ENCODE assay signal across 8 mouse cellular contexts in the genomic region with DNA sequence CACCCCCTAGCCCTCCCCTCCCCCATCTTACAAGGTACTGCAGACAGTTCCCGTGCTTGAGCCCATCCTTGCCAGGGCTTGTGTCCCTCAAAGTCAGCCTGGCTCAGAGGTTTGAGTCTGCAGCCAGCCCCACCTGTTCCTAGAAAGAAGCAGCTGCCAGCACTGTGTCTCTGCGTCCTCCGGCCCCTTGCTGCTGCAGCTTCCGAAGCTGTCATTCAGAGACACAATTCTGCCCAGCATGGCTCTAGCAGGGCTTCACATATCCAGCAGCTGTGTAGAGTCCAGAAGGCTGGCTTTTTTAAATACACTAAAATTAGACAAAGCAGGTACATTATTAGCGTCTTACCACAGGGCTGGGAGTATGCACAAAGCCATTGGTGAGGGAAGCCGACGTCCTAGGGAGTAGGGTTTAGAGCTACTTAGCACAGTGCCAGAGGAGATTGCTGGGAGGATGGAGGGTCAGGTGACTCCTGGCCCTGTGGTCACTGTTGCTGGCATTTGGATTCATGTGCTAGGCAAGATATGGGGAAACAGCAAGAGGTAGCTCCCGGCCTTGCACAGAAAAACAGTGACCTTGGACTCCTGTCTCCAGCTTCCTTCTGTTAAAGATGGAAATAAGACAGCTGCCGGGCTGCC.
DNase-seq lines count a peak whose midpoint lies in the region; ATAC-seq lines count a peak whose summit lies in the region.

No protein-coding gene starts in this region.

- ATAC-seq in embryonic facial prominence, embryonic 14.5 days (ENCODE audit: low read depth), result peak; percentile 80
- peak; percentile 66 for ATAC-seq in midbrain, embryonic 12.5 days (ENCODE audit: low FRiP score, low read depth)

- DNase-seq in embryo, embryonic 10 days (ENCODE audit: low spot score), result peak; percentile 41
- no peak for DNase-seq in embryo, embryonic 10.5 days (ENCODE audit: low spot score)
- DNase-seq in embryonic facial prominence, embryonic 14.5 days (ENCODE audit: low spot score), result peak; percentile 73
- peak; percentile 15 to 21 for DNase-seq in heart, postnatal 36 days
- DNase-seq in spleen, postnatal 14 days (ENCODE audit: low spot score in 2 of 2), result no peak
- DNase-seq in right cerebral cortex, adult 18-20 months, result no peak
- no peak for DNase-seq in frontal cortex, adult 2 months (ENCODE audit: extremely low spot score in 1 of 2, low spot score in 1 of 2)

- H3K27ac ChIP-seq in embryonic facial prominence, embryonic 14.5 days (replicated peaks; ENCODE audit: low read depth, low read length), result no peak overlapping the region
- peak overlapping the region; percentile 40 for H3K27ac ChIP-seq in midbrain, embryonic 12.5 days (replicated peaks)

- intact Hi-C loops in heart, postnatal 36 days (cut with DNase I), result no loop called here

- H3K9me3 ChIP-seq in embryonic facial prominence, embryonic 14.5 days (ENCODE audit: control insufficient read depth, low read length), result no peaks in the 10 kb centered on the region
- H3K9me3 ChIP-seq in midbrain, embryonic 12.5 days, result no peaks in the 10 kb centered on the region

- no peak overlapping the region for H3K9ac ChIP-seq in embryonic facial prominence, embryonic 14.5 days (ENCODE audit: low read depth, low read length)
- H3K9ac ChIP-seq in midbrain, embryonic 12.5 days (replicated peaks), result no peak overlapping the region

- no peak overlapping the region for H3K4me3 ChIP-seq in embryonic facial prominence, embryonic 14.5 days (ENCODE audit: low read depth, low read length)
- no peak overlapping the region for H3K4me3 ChIP-seq in midbrain, embryonic 12.5 days

- H3K4me2 ChIP-seq in embryonic facial prominence, embryonic 14.5 days (ENCODE audit: low read depth, low read length), result no peak overlapping the region
- 0 out of 2 replicates have a peak overlapping the region, but pooled peaks have one; percentile 16 for H3K4me2 ChIP-seq in midbrain, embryonic 12.5 days (replicated peaks)

- H3K36me3 ChIP-seq in embryonic facial prominence, embryonic 14.5 days (ENCODE audit: control insufficient read depth, insufficient read depth, low read length), result no peaks in the 10 kb centered on the region
- H3K36me3 ChIP-seq in midbrain, embryonic 12.5 days, result no peaks in the 10 kb centered on the region

- WGBS in embryonic facial prominence, embryonic 14.5 days, result 34% methylated on average over 9 of the region's 9 CpGs
- WGBS in midbrain, embryonic 12.5 days, result 21% methylated on average over 9 of the region's 9 CpGs

- H3K4me1 ChIP-seq in embryonic facial prominence, embryonic 14.5 days (ENCODE audit: control insufficient read depth, insufficient read depth, low read length), result no peaks in the 10 kb centered on the region
- H3K4me1 ChIP-seq in midbrain, embryonic 12.5 days, result peaks cover 44% of the 10 kb centered on the region

- no peaks in the 10 kb centered on the region for H3K27me3 ChIP-seq in embryonic facial prominence, embryonic 14.5 days (replicated peaks; ENCODE audit: control insufficient read depth, insufficient read depth, low read length)
- H3K27me3 ChIP-seq in midbrain, embryonic 12.5 days, result no peaks in the 10 kb centered on the region

Comparison
In these comparisons a context has a peak if more than half of its experiments do, and no peak if none do; other contexts are left out.
1. DNase-seq: peak in embryo, embryonic 10 days (single experiment), embryonic facial prominence, embryonic 14.5 days (single experiment) and heart, postnatal 36 days (2 of 2); none in embryo, embryonic 10.5 days (single experiment), spleen, postnatal 14 days (0 of 2), right cerebral cortex, adult 18-20 months (single experiment) and frontal cortex, adult 2 months (0 of 2).